Mouse (Mus musculus): ENCODE results near the gene Insc.

GRCm38 (mm10) chr7:114769041-114769440 is 25.5 kb downstream of the Insc start:
- no peak for TF ChIP-seq CTCF (conservative IDR thresholded peaks at IDR 0.05; ENCODE audit: low read length)
- no peak for TF ChIP-seq NANOG (IDR thresholded peaks at IDR 0.05; ENCODE audit: borderline replicate concordance, low read length)
- TF ChIP-seq POU5F1 (IDR thresholded peaks at IDR 0.05; ENCODE audit: borderline replicate concordance, low read length) = no peak
